Mouse (Mus musculus): ENCODE data around the gene Nup210l. TPM values are rescaled to one million over a fixed set of nuclear protein-coding genes. Genes with fewer than 3 reads are reported as not detected.
A peak's percentile ranks its signal among the peaks of the same experiment; 100 is the strongest.
"Not testable (repeated sequence)": the region's sequence is repeated elsewhere in the genome, so short reads cannot be mapped to it uniquely, and the experiment has no call there.

The Nup210l gene
- total RNA-seq, 2 experiments from 2014 or later, result 0.09 to 0.11 TPM

DNA sequence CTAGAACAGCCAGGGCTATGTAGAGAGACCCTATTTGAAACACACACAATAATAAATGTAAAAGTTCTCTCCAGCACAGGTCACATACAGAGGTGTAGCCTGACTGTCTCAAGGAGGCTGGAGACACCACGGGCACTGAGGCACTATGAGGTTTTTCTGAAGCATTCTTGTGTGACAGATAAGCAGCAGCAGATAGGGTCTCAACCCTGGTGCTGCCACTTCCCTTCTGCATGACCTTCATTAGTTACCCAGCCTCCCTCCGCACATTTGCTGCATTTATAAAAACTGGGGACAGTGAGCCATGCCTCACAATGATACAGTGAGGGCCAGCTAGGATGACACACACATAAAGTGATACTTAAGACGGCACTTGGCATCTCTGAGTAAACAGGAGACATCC lies 119.0 kb downstream of the Nup210l start:
- no peak for DNase-seq

DNA sequence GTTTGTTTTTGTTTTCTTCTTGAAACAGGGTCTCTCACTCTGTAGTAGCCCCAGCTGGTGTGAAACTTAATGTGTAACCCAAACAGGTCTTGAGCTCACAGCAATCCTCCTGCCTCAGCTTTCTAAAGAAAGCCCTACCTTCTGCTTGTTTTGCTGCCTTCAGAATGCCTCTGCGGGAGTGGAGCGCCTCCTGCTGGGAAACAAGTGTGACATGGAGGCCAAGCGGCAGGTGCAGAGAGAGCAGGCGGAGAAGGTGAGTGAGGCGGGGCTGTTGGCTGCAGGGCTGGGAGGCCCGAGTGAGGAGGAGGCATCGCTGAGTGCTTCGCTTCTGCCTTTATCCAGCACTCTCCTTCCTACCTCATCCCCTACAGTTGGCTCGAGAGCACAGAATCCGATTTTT lies 120.4 kb downstream of the Nup210l start:
- no peak for DNase-seq

DNA sequence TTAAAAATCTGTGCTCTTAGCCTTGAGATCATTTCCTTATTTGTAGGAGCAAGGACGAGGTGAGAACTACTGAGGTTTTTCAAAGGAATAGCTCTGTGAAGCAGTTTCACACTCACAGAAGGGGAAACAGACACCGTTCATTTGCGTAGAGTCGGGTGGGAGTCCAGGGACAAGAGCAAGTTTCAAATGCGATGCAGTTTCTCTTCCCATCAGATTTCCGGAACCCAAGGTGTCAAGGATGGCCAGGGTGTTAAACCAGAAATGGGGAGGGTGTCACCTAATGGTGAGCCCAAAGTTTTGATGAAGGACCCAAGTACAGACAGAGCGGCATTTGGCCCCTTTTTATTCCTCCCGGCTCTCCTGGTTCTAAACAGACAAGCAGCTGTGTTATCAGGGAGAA lies 127.1 kb downstream of the Nup210l start:
- DNase-seq, result no peak

DNA sequence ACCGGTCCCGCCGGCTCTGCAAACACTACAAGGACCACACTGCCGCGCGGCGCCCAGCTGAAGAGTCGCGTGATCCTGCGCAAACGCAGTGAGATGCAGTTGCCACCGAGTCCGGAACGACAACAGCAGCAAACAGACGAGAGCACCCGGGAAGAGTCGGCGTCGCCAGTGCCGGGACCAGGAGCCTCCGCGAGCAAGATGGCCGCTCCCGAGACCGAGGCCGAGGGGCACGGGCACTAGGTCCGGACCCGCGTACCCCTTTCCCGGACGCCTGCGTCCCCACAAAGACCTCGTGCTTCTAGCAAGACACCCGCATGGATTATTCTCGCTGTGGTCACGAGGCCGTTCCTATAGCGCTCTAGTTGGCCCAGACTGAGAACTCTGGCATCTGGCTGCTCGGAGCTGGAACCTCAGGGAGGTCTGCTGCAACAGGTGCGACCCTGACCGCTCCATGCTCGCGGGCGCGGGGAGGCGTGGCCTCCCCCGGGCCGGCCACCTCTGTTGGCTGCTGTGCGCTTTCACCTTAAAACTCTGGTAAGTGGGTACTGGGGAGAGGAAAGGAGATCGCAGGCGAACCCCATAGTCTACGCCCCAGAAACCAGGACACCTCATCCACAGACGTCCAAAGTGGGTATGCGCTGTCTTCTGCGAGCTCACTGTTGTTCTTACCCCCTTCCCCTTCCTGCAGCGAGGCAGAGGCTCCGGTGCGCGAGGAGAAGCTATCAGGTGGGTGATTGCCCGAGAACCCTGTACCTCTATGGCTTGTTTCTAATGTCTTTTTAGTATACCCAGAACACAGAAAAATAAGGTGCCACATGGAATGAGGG lies 127.8 kb downstream of the Nup210l start, which contains the start of gene Jtb:
Gene Jtb (plus strand): TSS at position 91 of the 827 bp plus-strand sequence.
- DNase-seq, result peak; percentile 89

DNA sequence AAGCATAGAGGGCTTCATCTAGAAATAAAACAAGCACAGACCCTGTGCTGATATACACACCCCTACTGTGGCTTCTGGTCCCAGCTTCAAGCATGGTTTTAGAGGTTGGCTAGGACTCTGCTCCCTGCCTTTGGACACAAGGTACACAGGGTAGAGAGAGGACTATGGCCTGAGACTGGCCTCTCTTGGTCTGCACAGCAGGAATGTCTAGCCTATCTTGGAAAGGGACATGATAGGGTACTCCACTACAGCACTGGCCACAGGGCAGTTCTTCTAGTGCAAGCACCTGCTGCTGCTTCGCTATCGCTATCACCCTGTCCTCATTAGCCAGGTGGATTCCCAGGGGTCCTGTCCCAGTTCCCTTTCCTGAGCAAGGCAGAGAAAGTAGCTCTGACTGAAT lies 137.3 kb downstream of the Nup210l start:
- DNase-seq, result no peak

DNA sequence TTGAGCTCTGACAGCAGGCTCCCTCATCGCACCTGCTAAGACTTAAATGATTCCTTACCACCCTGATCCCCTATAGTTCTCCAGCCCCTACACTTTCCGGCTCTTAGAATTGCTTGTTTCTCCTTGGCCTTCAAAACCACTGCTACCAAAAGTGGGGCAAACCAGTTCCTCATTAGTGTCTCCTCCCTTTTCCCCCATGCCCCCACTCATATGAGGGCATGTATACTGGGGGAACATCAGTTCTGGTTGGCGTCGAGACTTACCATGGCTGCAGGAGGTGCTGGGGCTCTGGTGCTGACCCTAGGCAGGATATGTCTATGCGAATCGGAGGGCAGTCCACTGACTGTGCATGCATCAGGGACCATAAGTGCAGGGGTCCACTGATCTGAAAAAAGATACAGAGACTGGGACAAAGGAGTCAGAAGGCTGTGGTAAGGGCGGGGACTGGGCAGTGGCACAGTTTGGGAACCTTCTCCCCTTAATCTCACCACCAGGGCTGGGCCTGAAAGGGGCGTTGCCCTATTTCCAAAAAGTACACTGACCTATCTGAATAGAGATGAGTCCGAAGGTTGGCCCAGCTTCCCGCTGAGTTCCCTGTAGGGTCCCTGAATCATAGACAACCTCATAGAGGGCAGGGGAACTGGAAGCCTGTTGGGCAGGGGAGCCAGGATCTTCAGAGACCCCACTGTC lies 137.9 kb downstream of the Nup210l start:
- no peak for DNase-seq

DNA sequence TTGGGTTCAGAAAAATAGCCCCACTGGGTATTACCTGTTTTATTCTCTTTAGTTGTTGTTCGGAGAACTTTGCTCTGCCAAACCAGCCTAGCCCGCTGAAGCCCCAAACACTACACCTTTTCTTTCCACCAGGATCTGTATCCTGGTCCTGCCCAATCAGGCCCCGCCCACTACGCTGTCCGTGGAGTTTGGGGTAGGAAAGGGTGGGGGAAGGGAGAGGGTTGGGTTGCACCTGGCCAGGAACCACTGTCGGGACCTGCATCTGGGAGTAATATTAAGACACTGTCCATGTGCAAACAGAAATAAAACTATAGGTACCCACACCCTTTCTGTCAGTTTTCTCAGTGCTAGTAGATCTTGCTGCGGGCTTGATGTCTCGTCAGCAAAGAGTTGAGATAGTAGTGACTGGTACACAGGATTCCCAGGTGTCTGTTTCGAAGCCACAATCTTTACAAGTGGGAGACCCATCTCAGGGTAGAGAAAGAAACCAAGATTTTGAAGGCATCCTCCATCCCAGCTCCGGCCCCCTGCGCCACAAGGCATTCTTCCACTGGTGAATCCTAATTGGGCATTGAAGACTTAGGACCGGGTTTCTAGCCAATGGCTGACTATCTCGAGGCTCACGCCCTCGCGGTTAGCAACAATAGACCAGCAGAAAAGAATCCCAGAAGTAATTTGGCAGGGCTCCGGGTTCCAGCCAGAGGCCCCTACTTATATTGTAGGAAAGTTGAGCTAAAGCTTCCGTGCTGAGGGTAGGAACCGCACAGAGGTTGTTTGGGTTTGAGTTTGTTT lies 139.2 kb downstream of the Nup210l start, which contains the start of gene Creb3l4:
Gene Creb3l4 (minus strand): TSS at position 529 of the 792 bp plus-strand sequence.
- DNase-seq, result peak; percentile 28

DNA sequence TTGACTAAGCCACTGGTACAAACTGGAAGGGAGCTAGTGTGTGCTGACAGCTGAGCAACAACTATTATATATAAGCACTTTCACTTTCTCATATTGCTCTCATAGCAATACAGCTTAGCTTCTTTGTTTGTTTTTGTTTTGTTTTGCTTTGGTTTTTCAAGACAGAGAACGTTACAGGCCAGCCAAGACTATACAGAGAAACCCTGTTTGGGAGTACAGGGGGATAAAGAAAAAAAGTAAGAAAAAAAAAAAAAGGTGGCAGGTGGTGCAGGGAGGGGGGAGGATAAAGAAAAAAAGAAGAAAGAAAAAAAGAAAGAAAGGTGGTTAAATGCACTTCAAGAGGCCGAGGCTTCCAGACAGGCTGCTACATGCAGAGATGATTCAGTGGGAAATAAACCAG lies 141.5 kb downstream of the Nup210l start:
- DNase-seq, result no peak

DNA sequence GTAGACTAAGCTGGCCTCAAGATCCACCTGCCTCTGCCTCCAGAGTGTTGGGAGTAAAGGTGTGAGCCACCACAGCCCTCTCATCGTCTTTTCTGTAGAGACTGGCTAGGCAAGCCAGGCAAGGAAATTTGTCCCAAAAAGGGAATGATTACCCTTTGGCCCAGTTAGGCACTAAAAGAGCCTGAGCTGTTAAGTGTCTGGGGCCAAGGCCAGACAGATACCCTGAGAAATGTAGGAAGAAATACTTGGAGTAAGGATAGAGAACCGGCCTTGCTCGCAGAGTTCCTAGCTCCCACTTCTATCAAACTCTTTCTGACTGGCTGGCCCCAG lies 143.7 kb downstream of the Nup210l start:
- DNase-seq, result no peak

DNA sequence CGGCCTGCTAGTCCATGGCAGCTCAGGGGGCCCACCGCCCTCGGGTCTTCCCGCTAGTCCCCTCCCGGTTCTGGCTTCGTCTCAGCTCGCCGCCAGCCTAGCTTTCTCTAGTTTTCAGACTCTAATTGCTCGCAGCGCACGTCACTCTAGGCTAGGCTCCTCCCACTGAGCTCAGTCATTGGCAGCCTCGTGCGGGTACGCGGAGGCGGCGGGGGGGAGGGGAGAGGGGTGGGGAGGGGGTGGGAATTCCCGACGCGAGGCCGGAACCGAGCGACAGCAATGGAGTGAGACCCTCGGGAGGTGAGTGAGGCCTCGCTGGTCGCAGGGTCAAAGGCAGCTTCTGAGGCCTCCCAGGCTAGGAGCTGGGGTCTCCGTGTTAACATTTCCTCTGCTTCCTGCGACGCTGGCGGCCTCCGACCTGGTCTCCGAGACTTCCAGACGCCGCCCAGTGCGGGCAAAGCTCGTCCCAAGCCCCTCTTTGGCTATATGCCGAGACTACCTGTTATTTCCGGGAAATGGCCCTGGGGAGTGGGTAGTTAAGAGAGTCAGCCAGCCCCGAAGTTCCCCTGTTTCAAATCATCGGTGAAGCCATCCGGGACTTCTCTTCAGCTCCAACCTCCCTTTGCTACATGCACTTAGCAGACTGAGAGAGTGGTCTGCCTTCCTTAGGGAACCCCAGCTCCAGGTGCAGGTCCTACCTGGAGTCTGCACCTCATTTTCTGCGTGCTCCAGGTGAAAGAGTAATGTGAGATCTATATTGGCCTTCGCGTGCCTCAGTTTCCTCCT lies 144.2 kb downstream of the Nup210l start, which contains the start of gene Slc39a1:
Gene Slc39a1 (plus strand): TSS at position 213 of the 786 bp plus-strand sequence.
- DNase-seq, result peak; percentile 87

DNA sequence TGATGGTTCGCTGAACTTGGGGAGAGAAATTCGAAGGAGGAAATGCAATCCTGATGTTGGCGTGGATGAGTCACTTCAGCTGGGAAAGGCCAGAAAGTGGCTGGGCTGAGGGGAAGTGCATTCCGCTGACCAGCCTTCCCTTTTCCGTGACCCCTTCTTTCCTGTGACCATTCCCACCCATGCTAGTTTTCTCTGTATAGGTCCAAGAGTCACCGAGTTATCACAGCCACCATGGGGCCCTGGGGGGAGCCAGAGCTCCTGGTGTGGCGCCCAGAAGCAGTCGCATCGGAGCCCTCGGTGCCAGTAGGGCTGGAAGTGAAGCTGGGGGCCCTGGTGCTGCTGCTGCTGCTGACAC lies 144.8 kb downstream of the Nup210l start:
- DNase-seq, result peak; percentile 33

DNA sequence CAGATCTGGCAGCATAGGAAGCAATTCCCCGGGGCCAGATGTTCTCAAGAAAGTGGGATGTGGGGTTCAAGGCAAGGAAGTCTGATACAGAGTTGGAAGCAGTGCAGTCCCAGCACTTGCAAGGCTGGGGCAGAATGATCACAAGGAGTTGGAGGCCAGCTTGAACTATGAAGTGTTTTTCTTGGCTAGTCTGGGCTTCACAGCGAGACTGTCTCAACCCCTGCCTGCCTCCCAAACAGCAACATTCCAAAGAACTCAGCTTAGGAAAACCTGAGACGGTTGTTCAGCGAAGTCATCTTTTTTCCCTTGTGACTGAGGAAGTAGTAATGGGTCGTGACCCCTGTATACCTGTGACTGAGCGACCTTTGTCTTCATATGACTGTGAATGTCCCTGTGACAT lies 146.9 kb downstream of the Nup210l start:
- no peak for DNase-seq

DNA sequence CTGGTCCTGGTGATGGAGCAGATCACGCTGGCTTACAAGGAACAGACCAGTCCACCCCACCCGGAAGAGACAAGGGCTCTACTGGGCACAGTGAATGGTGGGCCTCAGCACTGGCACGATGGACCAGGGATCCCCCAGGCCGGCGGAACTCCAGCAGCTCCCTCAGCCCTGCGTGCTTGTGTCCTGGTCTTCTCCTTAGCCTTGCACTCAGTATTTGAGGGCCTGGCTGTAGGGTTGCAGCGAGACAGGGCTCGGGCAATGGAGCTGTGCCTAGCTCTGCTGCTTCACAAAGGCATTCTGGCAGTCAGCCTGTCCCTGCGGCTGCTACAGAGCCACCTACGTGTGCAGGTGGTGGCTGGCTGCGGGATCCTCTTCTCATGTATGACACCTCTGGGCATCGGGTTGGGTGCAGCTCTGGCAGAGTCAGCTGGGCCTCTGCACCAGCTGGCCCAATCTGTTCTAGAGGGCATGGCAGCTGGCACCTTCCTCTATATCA lies 147.8 kb downstream of the Nup210l start:
- DNase-seq, result not testable (repeated sequence)

DNA sequence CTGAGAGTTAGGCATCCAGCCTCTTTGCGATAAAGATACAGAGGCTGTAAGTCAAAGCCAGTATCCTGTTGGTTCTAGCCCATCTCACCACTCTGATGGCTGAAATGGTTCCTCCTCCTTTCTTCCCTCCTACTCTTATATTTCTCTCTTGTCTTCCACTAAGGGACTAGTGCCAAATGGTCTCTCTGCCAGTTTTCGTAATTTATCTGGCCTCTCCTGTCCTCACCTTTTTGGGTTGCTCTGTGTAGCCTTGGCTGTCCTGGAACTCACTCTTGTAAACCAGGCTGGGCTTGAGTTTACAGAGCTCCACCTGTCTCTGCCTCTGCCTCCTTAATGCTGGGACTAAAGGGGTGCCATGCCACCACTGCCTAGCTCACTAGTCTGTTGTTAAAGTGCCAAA lies 148.7 kb downstream of the Nup210l start:
- DNase-seq, result not testable (repeated sequence)

DNA sequence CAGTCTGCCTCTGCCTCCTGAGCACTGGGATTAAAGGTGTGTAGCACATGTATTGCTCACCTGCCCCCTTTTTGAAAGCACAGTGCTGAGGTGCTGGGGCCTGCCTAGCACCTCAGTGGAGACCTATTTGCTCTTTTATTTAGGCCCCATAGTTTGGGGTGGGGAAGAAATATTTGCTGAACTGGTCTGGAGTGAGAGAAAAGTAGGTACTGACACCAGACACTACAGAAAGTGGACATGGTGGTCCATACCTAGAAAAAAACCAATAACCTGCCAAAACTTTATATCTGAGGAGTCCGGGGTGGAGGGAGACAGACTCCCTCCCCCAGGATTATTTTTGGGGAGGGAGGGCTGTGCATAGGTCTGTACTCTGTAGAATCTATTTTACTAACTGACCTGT lies 149.2 kb downstream of the Nup210l start:
- DNase-seq, result not testable (repeated sequence)

DNA sequence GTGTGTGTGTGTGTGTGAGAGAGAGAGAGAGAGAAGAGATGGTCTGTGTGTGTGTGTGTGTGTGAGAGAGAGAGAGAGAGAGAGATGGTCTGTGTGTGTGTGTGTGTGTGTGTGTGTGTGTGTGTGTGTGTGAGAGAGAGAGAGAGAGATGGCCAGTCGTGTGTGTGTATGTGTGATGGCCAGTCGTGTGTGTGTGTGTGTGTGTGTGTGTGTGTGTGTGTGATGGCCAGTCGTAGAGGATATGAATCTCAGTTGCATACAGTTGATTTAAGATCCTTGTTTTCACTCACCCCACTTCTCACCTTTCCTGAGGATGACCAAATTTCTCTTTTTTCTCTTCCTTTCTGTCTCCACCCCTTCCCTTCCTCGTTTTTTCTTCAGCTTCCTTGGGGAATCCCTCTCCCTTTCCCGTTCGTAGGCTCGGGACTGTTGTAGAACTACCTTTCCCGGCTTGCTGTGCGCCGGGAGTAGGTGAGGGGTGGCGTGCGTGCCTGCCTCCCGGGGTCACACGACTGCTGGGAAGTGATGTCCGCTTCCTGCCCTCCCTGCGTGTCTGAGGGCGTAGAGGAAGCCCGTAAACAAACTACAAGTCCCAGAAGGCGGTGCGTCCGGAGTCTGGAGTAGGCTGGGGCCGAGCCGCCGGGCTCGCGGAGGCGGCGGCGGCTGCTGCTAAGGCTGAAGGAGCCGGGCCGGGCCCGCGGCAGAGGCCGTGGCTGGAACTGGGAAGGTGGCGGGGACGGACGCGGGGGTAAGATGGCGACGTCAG lies 149.9 kb downstream of the Nup210l start, which contains the start of gene Crtc2:
Gene Crtc2 (plus strand): TSS at position 511 of the 766 bp plus-strand sequence.
- DNase-seq, result peak; percentile 86

DNA sequence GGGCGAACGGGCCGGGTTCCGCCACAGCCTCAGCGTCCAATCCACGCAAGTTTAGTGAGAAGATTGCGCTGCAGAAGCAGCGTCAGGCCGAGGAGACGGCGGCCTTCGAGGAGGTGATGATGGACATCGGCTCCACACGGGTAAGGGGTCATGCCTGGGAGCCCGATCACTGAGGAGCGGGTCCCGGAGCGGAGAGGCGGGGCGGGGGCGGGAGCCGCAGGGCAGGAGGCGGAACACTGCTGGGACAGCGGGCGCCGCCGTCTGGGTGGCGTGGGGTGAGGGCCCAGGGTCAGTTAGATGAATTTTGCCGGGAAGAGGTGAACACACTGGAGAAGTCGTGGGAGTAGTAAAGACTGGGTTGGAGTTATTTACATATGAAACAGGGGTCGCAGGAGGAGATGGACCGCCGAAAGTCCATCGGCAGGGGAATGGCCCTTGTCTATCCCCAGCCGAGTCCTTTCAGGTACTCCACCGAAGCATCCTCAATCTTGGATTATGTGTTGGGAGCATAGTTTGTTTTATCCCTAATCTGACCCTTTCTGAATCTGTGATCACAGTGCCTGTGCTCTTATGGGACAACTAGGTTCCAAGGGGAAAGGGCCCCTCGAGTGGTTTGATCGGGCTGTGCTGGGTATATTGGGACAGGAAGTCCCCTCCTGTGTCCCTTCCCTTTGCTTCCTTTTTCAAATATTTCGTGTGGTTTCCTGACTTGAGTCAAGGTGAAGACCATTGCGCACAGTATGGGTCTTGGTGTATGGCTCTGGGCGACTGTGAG lies 150.7 kb downstream of the Nup210l start:
- DNase-seq, result no peak

DNA sequence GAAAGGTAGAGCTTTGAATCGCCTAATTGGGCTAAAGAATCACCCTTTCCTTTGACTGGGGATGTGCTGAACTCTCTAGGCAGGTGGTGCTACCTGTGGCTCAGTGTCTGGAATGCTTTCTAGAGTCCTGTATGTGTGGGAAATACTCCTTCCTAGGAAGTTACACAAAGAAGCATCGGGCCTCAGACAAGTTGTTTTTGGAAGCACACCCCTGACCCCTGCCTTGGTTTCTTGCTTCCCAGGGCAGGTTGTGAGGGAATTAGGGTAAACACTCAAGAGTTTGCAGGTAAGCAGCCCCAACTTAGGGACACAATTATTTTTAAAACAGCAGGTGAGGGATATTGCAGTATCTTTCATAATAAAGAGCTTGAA lies 151.2 kb downstream of the Nup210l start:
- no peak for DNase-seq

DNA sequence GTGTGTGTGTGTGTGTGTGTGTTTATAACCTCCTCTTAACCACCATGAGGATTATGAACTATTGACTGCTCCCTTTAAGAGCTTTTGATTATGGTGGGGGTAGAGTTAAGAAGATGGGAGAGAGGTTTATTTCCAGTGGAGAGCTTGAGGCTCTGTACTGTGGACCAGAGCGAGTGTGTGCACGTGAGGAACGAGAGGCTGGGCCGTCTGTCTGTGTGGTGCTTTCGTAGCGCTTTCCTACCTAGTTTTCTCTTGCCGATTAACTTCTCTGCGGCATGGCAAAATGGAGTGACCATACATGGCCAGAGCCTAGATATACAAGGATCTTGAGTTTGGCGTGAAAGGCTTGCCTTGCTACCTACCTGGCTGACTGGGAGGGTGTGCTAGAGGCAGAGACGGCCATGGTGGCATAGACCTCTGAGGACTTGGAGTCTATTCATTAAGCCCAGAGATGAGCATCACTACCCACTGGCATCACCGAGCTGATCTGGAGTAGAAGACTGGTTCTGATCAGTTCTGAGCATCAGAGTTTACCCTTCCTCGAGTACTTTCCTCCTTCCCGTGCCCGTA lies 151.9 kb downstream of the Nup210l start:
- no peak for DNase-seq

Measured in gastrocnemius, postnatal 10 days (tissue).